Mouse (Mus musculus) kidney, postnatal 25 days (tissue): ENCODE measurements around the gene Slc27a2.
"Not testable (repeated sequence)": the region's sequence is repeated elsewhere in the genome, so short reads cannot be mapped to it uniquely, and the experiment has no call there.

Source experiments
- DNase-seq, 2 experiments: peaks; one replicate each; pipeline ENCODE4 v3.0.0; 2021; ENCODE audit warnings: mixed read lengths in 2 of 2

Slc27a2 gene

DNA sequence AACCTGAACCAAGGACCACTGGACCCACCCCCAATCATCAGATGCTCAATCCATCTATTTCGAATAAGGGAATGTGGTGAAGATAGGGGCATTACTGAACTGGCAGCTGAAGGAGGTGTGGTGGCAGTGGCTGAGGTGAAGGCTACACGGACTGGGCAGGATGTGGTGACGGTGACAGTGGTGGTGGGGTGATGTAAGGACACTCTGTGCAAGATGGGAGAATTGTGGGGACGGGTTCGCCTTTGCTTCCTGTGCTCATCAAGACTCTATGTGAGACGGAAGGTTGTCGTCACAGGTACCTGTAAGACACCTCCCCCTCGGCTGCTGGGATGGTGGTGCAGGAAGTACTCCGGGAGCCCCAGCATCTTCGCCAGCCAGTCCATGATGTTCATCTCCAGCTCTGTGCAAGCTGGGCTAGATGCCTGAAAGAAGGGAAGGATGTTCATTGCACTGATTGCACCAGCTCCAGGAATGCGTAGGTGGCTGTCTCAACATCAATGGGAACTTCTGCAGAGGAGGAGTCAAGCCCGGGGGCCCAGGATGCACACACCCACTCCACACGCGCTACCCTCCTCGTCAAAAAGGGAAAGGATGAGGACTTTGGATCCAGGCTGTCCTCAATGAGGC is 54.0 kb downstream of the Slc27a2 start:
- DNase-seq: no peak

- DNase-seq: no peak
Measured at GRCm38 (mm10) chr2:126606688-126607062, 54.5 kb downstream of the Slc27a2 start.

DNA sequence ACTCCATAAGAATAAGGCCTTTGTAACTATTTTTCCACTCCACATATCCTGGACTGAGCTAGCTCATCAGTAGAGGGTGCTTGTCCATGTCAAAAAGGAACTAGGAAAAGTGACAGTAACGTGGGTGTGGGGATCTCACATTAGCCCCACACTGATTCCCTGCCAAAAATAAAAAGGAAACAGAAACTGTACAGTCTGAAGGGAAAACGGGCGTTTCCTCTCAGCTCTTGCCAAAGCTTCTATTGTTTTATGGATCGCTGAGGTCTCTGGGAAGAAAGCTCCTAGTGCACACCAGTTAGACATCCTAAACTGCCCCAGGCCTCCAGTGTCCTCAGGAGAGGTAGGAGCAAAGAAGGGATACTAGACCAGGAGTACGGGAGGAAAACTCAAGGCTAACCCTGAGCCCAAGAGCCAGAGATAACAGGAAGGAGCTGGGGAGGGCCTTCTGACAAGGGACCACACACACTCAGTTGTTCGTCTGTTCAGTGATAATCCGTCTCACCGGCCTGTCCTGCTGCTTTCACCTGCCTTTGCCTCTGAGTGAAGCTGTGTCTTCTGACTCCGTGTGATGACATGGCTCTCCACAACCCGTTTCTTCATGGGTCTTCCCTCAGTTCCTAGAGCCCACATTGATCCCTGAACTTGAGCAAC is 55.5 kb downstream of the Slc27a2 start:
- no peak for DNase-seq

GRCm38 (mm10) chr2:126609600-126609999 is 57.4 kb downstream of the Slc27a2 start:
- DNase-seq: not testable (repeated sequence)

DNA sequence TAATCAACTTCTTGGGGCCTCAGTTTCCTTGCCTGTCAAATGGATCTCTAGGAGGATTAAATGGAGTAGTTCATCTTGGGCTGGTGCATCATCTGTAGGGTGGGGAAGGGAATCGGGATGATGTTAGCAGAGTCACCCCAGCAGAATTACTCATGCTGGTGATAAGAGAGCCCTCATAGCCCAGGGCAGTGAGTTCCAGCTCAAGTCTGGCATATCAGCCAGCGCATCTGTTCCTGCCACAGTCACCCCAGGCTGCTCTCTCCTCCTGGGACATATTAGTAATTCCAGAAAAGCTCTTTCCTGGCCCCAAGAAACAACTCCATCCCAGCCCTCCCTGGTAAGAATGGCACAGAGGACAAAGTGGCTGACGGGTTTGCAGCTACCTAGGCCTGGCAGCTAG is 63.1 kb downstream of the Slc27a2 start:
- no peak for DNase-seq

DNA sequence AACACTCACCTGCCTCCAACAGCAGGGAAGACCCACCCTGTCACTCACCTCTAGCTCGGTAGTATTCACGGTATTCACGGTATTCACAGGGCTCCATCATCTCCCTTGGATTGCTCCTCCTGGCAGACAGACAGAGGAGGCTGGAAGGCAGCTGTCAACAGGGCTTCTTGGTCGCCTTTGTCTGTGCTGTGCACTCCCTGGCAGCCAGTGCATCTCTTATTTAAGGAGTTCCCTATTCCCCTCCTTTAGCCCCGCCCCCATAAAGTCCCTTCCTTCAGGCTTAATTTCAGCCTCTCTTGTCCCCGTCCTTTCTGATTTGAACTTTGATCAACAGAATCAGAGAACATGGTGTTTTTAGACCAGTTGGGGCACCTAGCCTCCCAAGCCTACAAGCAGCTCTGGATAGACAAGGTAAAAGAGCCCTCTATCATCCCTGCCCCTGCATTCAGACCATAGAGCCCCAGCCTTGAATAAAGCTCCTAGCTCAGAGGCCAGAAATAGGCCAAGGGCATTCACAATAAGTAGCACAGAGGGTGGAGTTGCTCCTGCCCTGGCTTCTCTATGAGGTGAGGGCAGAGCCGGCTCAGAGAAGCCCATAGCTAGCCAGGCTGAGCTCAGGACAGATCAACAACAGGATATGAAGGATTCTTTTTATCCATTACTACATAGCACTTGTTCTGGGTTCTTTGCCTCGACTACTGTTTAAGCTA is 66.4 kb downstream of the Slc27a2 start:
- DNase-seq: no peak

GRCm38 (mm10) chr2:126619249-126619704 is 67.1 kb downstream of the Slc27a2 start, which contains the start of gene Hdc:
Hdc (minus strand) TSS chr2:126619299.
- DNase-seq: no peak

- peak; percentile 35 to 54 for DNase-seq
Measured at GRCm38 (mm10) chr2:126622455-126622854, 70.2 kb downstream of the Slc27a2 start.

- DNase-seq: no peak
Measured at GRCm38 (mm10) chr2:126623138-126623537, 70.9 kb downstream of the Slc27a2 start.

DNA sequence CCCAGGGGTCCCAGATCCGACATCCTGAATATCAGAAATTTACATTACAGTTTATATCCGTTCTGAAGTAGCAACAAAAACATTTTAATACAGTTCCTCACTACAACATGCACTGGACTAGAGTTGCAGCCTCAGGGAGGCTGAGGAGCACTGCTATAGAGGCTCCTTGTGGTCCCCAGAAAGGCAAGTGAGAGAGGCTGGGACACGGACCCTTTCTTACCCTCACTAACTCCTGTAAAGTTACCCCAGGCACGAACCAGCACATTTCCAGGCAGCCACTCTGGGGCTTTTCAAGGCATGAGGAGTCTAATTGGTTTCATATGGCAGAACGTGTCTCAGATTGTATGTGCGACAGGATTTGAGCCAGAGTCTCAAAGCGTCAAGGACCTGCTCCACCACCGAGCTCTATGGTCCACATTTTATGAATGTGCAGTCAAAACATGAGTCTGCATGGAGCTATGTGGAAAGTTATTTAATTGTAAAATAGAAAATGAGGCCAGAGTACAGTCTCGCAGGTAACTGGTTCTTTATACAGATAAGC is 76.3 kb downstream of the Slc27a2 start:
- no peak for DNase-seq

DNA sequence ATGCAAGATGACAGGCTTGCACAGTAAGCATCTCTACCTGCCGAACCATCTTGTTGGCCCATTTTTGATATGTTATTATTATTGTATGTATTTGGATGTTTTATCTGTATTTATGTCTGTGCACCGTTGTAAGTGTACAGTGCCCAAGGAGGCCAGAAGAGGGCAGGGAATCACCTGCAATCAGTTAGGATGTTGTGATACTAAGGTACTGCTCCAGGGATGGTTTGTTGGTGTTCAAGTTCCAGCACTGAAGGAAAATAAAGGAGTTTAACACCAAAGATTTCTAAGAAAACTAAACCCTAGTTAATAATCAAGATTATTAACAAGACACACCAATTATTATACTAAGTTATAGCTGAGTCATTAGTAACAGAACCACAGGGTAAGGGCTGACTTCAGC is 81.0 kb downstream of the Slc27a2 start:
- peak; percentile 37 to 52 for DNase-seq

GRCm38 (mm10) chr2:126635939-126636823 is 84.0 kb downstream of the Slc27a2 start:
- DNase-seq: peak; percentile 71 to 81
